Mouse (Mus musculus): ENCODE data around the gene Abhd10. TPM values are rescaled to one million over a fixed set of nuclear protein-coding genes. Genes with fewer than 3 reads are reported as not detected.

Abhd10 gene
- polyA plus RNA-seq, 1 experiment from 2014 or later: 44.5 TPM

DNA sequence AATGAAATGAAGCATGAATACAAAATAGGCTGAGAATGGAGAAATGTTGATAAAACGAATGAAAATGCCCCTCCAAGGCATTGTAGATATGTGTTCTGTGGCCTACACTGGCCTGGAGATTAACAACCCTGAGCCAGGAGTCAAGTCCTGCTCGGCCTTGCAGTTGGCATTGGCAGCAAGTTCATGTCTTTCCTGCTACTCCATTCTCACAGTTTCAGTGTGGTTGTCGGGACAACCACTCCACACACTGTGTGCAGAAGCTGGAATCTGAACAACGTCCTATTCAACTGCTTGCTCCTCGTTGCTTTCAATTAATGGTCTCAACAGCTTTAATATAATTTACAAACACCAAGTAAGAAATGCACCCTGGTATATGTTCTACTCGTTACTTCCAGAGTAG, 44.8 kb downstream of the Abhd10 start:
- WGBS: 70% methylated on average over 6 of the region's 6 CpGs
- no peak for DNase-seq (ENCODE audit: low spot score)
- Histone ChIP-seq H3K9ac (ENCODE audit: low read depth, low read length) (no peak overlapping the region), H3K27me3 (ENCODE audit: control insufficient read depth, insufficient read depth, low read length) (no peaks in the 10 kb centered on the region), H3K4me3 (ENCODE audit: low read depth, low read length) (no peak overlapping the region), H3K4me1 (replicated peaks; ENCODE audit: control insufficient read depth, insufficient read depth, low read length) (no peaks in the 10 kb centered on the region), H3K36me3 (ENCODE audit: control insufficient read depth, insufficient read depth, low read length) (no peaks in the 10 kb centered on the region), H3K9me3 (ENCODE audit: control insufficient read depth, low read length) (no peaks in the 10 kb centered on the region), H3K4me2 (replicated peaks; ENCODE audit: low read depth, low read length) (no peak overlapping the region), H3K27ac (ENCODE audit: low read depth, low read length) (no peak overlapping the region)
- ATAC-seq (ENCODE audit: low FRiP score): no peak

GRCm38 (mm10) chr16:45695445-45696160, 47.2 kb downstream of the Abhd10 start:
- no peaks in the 10 kb centered on the region for H3K4me1 ChIP-seq (replicated peaks; ENCODE audit: control insufficient read depth, insufficient read depth, low read length)
- no peaks in the 10 kb centered on the region for H3K36me3 ChIP-seq (ENCODE audit: control insufficient read depth, insufficient read depth, low read length)
- no peak overlapping the region for H3K27ac ChIP-seq (ENCODE audit: low read depth, low read length)
- H3K9me3 ChIP-seq (ENCODE audit: control insufficient read depth, low read length): no peaks in the 10 kb centered on the region
- no peak overlapping the region for H3K4me2 ChIP-seq (replicated peaks; ENCODE audit: low read depth, low read length)
- WGBS: 72% methylated on average over 9 of the region's 9 CpGs
- H3K27me3 ChIP-seq (ENCODE audit: control insufficient read depth, insufficient read depth, low read length): no peaks in the 10 kb centered on the region
- H3K9ac ChIP-seq (ENCODE audit: low read depth, low read length): no peak overlapping the region
- no peak for DNase-seq (ENCODE audit: low spot score)
- peak; percentile 38; the same call in 1 of the 2 replicates for ATAC-seq (ENCODE audit: low FRiP score)
- H3K4me3 ChIP-seq (ENCODE audit: low read depth, low read length): no peak overlapping the region

GRCm38 (mm10) chr16:45693558-45693957, 49.2 kb downstream of the Abhd10 start, which contains the start of gene Tmprss7:
Gene Tmprss7 (minus strand): TSS chr16:45693658.
- Histone ChIP-seq H3K9ac (ENCODE audit: low read depth, low read length) (no peak within 1 kb of the TSS), H3K27me3 (ENCODE audit: control insufficient read depth, insufficient read depth, low read length) (no peaks in the 10 kb centered on the region), H3K27ac (ENCODE audit: low read depth, low read length) (no peak within 1 kb of the TSS), H3K4me3 (ENCODE audit: low read depth, low read length) (no peak within 1 kb of the TSS), H3K9me3 (ENCODE audit: control insufficient read depth, low read length) (no peaks in the 10 kb centered on the region), H3K4me1 (replicated peaks; ENCODE audit: control insufficient read depth, insufficient read depth, low read length) (peaks cover 2% of the 10 kb centered on the region; the same call in 1 of the 2 replicates), H3K4me2 (replicated peaks; ENCODE audit: low read depth, low read length) (no peak within 1 kb of the TSS), H3K36me3 (ENCODE audit: control insufficient read depth, insufficient read depth, low read length) (no peaks in the 10 kb centered on the region)
- ATAC-seq (ENCODE audit: low FRiP score) (no peak), DNase-seq (ENCODE audit: low spot score) (no peak)
- WGBS: 80% methylated on average over 10 of the region's 10 CpGs

GRCm38 (mm10) chr16:45692851-45693250, 49.9 kb downstream of the Abhd10 start:
- H3K27me3 ChIP-seq (ENCODE audit: control insufficient read depth, insufficient read depth, low read length): no peaks in the 10 kb centered on the region
- no peaks in the 10 kb centered on the region for H3K36me3 ChIP-seq (ENCODE audit: control insufficient read depth, insufficient read depth, low read length)
- no peak overlapping the region for H3K9ac ChIP-seq (ENCODE audit: low read depth, low read length)
- no peaks in the 10 kb centered on the region for H3K9me3 ChIP-seq (ENCODE audit: control insufficient read depth, low read length)
- ATAC-seq (ENCODE audit: low FRiP score) (no peak), DNase-seq (ENCODE audit: low spot score) (no peak)
- H3K4me1 ChIP-seq (replicated peaks; ENCODE audit: control insufficient read depth, insufficient read depth, low read length): peaks cover 2% of the 10 kb centered on the region; the same call in 1 of the 2 replicates
- 62% methylated on average over 3 of the region's 3 CpGs for WGBS
- H3K27ac ChIP-seq (ENCODE audit: low read depth, low read length): no peak overlapping the region
- H3K4me3 ChIP-seq (ENCODE audit: low read depth, low read length): no peak overlapping the region
- H3K4me2 ChIP-seq (replicated peaks; ENCODE audit: low read depth, low read length): no peak overlapping the region

GRCm38 (mm10) chr16:45690178-45690577, 52.6 kb downstream of the Abhd10 start:
- ATAC-seq (ENCODE audit: low FRiP score): peak; percentile 73; the same call in 1 of the 2 replicates
- Histone ChIP-seq H3K4me1 (replicated peaks; ENCODE audit: control insufficient read depth, insufficient read depth, low read length) (peaks cover 2% of the 10 kb centered on the region; the same call in 1 of the 2 replicates), H3K9me3 (ENCODE audit: control insufficient read depth, low read length) (no peaks in the 10 kb centered on the region), H3K4me3 (ENCODE audit: low read depth, low read length) (no peak overlapping the region), H3K4me2 (replicated peaks; ENCODE audit: low read depth, low read length) (no peak overlapping the region), H3K36me3 (ENCODE audit: control insufficient read depth, insufficient read depth, low read length) (no peaks in the 10 kb centered on the region), H3K27ac (ENCODE audit: low read depth, low read length) (no peak overlapping the region), H3K27me3 (ENCODE audit: control insufficient read depth, insufficient read depth, low read length) (no peaks in the 10 kb centered on the region), H3K9ac (ENCODE audit: low read depth, low read length) (no peak overlapping the region)
- WGBS: 24% methylated on average over 4 of the region's 4 CpGs
- peak; percentile 53 for DNase-seq (ENCODE audit: low spot score)

- H3K4me3 ChIP-seq (ENCODE audit: low read depth, low read length): no peak overlapping the region
- H3K4me2 ChIP-seq (replicated peaks; ENCODE audit: low read depth, low read length): no peak overlapping the region
- no peaks in the 10 kb centered on the region for H3K9me3 ChIP-seq (ENCODE audit: control insufficient read depth, low read length)
- no peak for DNase-seq (ENCODE audit: low spot score)
- peaks cover 2% of the 10 kb centered on the region; the same call in 1 of the 2 replicates for H3K4me1 ChIP-seq (replicated peaks; ENCODE audit: control insufficient read depth, insufficient read depth, low read length)
- no peaks in the 10 kb centered on the region for H3K36me3 ChIP-seq (ENCODE audit: control insufficient read depth, insufficient read depth, low read length)
- WGBS: 83% methylated on average over 3 of the region's 3 CpGs
- H3K27me3 ChIP-seq (ENCODE audit: control insufficient read depth, insufficient read depth, low read length): no peaks in the 10 kb centered on the region
- ATAC-seq (ENCODE audit: low FRiP score): no peak
- no peak overlapping the region for H3K9ac ChIP-seq (ENCODE audit: low read depth, low read length)
- H3K27ac ChIP-seq (ENCODE audit: low read depth, low read length): no peak overlapping the region
Measured at GRCm38 (mm10) chr16:45686833-45687232, 55.9 kb downstream of the Abhd10 start.

GRCm38 (mm10) chr16:45685295-45685694, 57.5 kb downstream of the Abhd10 start:
- WGBS: 74% methylated on average over 3 of the region's 3 CpGs
- Histone ChIP-seq H3K4me3 (ENCODE audit: low read depth, low read length) (no peak overlapping the region), H3K27ac (ENCODE audit: low read depth, low read length) (no peak overlapping the region), H3K4me1 (replicated peaks; ENCODE audit: control insufficient read depth, insufficient read depth, low read length) (peaks cover 2% of the 10 kb centered on the region; the same call in 1 of the 2 replicates), H3K27me3 (ENCODE audit: control insufficient read depth, insufficient read depth, low read length) (no peaks in the 10 kb centered on the region), H3K36me3 (ENCODE audit: control insufficient read depth, insufficient read depth, low read length) (no peaks in the 10 kb centered on the region), H3K4me2 (replicated peaks; ENCODE audit: low read depth, low read length) (no peak overlapping the region), H3K9ac (ENCODE audit: low read depth, low read length) (no peak overlapping the region), H3K9me3 (ENCODE audit: control insufficient read depth, low read length) (no peaks in the 10 kb centered on the region)
- ATAC-seq (ENCODE audit: low FRiP score) (peak; percentile 12; the same call in 1 of the 2 replicates), DNase-seq (ENCODE audit: low spot score) (no peak)

GRCm38 (mm10) chr16:45684815-45685214, 57.9 kb downstream of the Abhd10 start:
- H3K9ac ChIP-seq (ENCODE audit: low read depth, low read length): no peak overlapping the region
- peak; percentile 81 for DNase-seq (ENCODE audit: low spot score)
- H3K27me3 ChIP-seq (ENCODE audit: control insufficient read depth, insufficient read depth, low read length): no peaks in the 10 kb centered on the region
- no peak overlapping the region for H3K27ac ChIP-seq (ENCODE audit: low read depth, low read length)
- no peaks in the 10 kb centered on the region for H3K9me3 ChIP-seq (ENCODE audit: control insufficient read depth, low read length)
- peak; percentile 60; the same call in 1 of the 2 replicates for ATAC-seq (ENCODE audit: low FRiP score)
- 15% methylated on average over 8 of the region's 8 CpGs for WGBS
- H3K4me1 ChIP-seq (replicated peaks; ENCODE audit: control insufficient read depth, insufficient read depth, low read length): no peaks in the 10 kb centered on the region
- H3K4me3 ChIP-seq (ENCODE audit: low read depth, low read length): no peak overlapping the region
- H3K36me3 ChIP-seq (ENCODE audit: control insufficient read depth, insufficient read depth, low read length): no peaks in the 10 kb centered on the region
- H3K4me2 ChIP-seq (replicated peaks; ENCODE audit: low read depth, low read length): no peak overlapping the region
